Mouse (Mus musculus): ENCODE data around the gene Defb21. TPM values are rescaled to one million over a fixed set of nuclear protein-coding genes. Genes with fewer than 3 reads are reported as not detected.

Defb21 gene
- polyA plus RNA-seq, 1 experiment from 2014 or later = not detected

GRCm38 (mm10) chr2:152615563-152615962, 43.0 kb downstream of the Defb21 start:
- H3K36me3 ChIP-seq = no peaks in the 10 kb centered on the region
- H3K27me3 ChIP-seq = peaks cover 3% of the 10 kb centered on the region; the same call in 1 of the 2 replicates
- no peaks in the 10 kb centered on the region for H3K9me3 ChIP-seq
- H3K4me3 ChIP-seq = no peak overlapping the region
- WGBS = 6% methylated on average over 7 of the region's 7 CpGs
- H3K4me1 ChIP-seq (replicated peaks) = no peaks in the 10 kb centered on the region
- H3K9ac ChIP-seq = no peak overlapping the region
- H3K27ac ChIP-seq = no peak overlapping the region
- H3K4me2 ChIP-seq = no peak overlapping the region
- no peak for ATAC-seq (ENCODE audit: low FRiP score)

GRCm38 (mm10) chr2:152616470-152616869, 43.9 kb downstream of the Defb21 start:
- Histone ChIP-seq H3K4me3 (no peak overlapping the region), H3K9ac (no peak overlapping the region), H3K27me3 (peaks cover 3% of the 10 kb centered on the region; the same call in 1 of the 2 replicates), H3K4me2 (no peak overlapping the region), H3K36me3 (no peaks in the 10 kb centered on the region), H3K4me1 (replicated peaks) (no peaks in the 10 kb centered on the region), H3K27ac (no peak overlapping the region), H3K9me3 (no peaks in the 10 kb centered on the region)
- 87% methylated on average over 6 of the region's 6 CpGs for WGBS
- no peak for ATAC-seq (ENCODE audit: low FRiP score)

- H3K27ac ChIP-seq = no peak overlapping the region
- H3K27me3 ChIP-seq = peaks cover 3% of the 10 kb centered on the region; the same call in 1 of the 2 replicates
- H3K36me3 ChIP-seq = no peaks in the 10 kb centered on the region
- H3K9ac ChIP-seq = no peak overlapping the region
- WGBS = 59% methylated on average over 5 of the region's 5 CpGs
- no peaks in the 10 kb centered on the region for H3K9me3 ChIP-seq
- no peak overlapping the region for H3K4me3 ChIP-seq
- H3K4me1 ChIP-seq (replicated peaks) = no peaks in the 10 kb centered on the region
- ATAC-seq (ENCODE audit: low FRiP score) = no peak
- H3K4me2 ChIP-seq = no peak overlapping the region
Measured at GRCm38 (mm10) chr2:152617374-152617773, 44.8 kb downstream of the Defb21 start.

GRCm38 (mm10) chr2:152620367-152621134, 48.0 kb downstream of the Defb21 start:
- 75% methylated on average over 9 of the region's 9 CpGs for WGBS
- H3K27ac ChIP-seq = no peak overlapping the region

GRCm38 (mm10) chr2:152622151-152622550, 49.6 kb downstream of the Defb21 start:
- 88% methylated on average over 13 of the region's 13 CpGs for WGBS
- Histone ChIP-seq H3K4me2 (no peak overlapping the region), H3K9ac (no peak overlapping the region), H3K4me1 (replicated peaks) (peaks cover 13% of the 10 kb centered on the region), H3K36me3 (no peaks in the 10 kb centered on the region), H3K9me3 (no peaks in the 10 kb centered on the region), H3K27me3 (peaks cover 30% of the 10 kb centered on the region), H3K27ac (no peak overlapping the region), H3K4me3 (no peak overlapping the region)
- ATAC-seq (ENCODE audit: low FRiP score) = no peak

More at GRCm38 (mm10) chr2:152620367-152621134, 48.0 kb downstream of the Defb21 start:
- no peak for ATAC-seq (ENCODE audit: low FRiP score)
- H3K4me2 ChIP-seq = no peak overlapping the region
- no peaks in the 10 kb centered on the region for H3K9me3 ChIP-seq
- H3K36me3 ChIP-seq = no peaks in the 10 kb centered on the region
- H3K4me3 ChIP-seq = no peak overlapping the region
- peaks cover 14% of the 10 kb centered on the region for H3K27me3 ChIP-seq
- peaks cover 5% of the 10 kb centered on the region for H3K4me1 ChIP-seq (replicated peaks)
- H3K9ac ChIP-seq = no peak overlapping the region; the same call in 1 of the 2 replicates

- H3K4me2 ChIP-seq = no peak within 1 kb of the TSS
- H3K27me3 ChIP-seq = peaks cover 38% of the 10 kb centered on the region
- H3K4me1 ChIP-seq (replicated peaks) = peaks cover 17% of the 10 kb centered on the region
- H3K9ac ChIP-seq = no peak within 1 kb of the TSS
- WGBS = 84% methylated on average over 7 of the region's 7 CpGs
- ATAC-seq (ENCODE audit: low FRiP score) = no peak
- no peak within 1 kb of the TSS for H3K4me3 ChIP-seq
- no peaks in the 10 kb centered on the region for H3K9me3 ChIP-seq
- H3K36me3 ChIP-seq = no peaks in the 10 kb centered on the region
- H3K27ac ChIP-seq = no peak within 1 kb of the TSS
Measured at GRCm38 (mm10) chr2:152622953-152623352, 50.4 kb downstream of the Defb21 start, which contains the start of gene Defb25. Gene Defb25 (minus strand): TSS chr2:152623053.

Other genes starting within 250 kb of the Defb21 start
- 97.5 and 98.9 TPM in 2 replicates for gene Rbck1, start 240.1 kb upstream of the Defb21 start, polyA plus RNA-seq (2015; fragmentation: Nextera tagmentation; extraction: Ambion mirVana)
- gene Trib3, start 228.7 kb upstream of the Defb21 start, polyA plus RNA-seq (2015; fragmentation: Nextera tagmentation; extraction: Ambion mirVana) = 0.97 and 1.5 TPM in 2 replicates
- 28.1 and 34.2 TPM in 2 replicates for gene Nrsn2, start 196.1 kb upstream of the Defb21 start, polyA plus RNA-seq (2015; fragmentation: Nextera tagmentation; extraction: Ambion mirVana)
- 16.4 and 16.9 TPM in 2 replicates for gene Sox12, start 174.7 kb upstream of the Defb21 start, polyA plus RNA-seq (2015; fragmentation: Nextera tagmentation; extraction: Ambion mirVana)
- 20.1 and 21.5 TPM in 2 replicates for gene Zcchc3, start 157.7 kb upstream of the Defb21 start, polyA plus RNA-seq (2015; fragmentation: Nextera tagmentation; extraction: Ambion mirVana)
- gene 6820408C15Rik, start 157.2 kb upstream of the Defb21 start, polyA plus RNA-seq (2015; fragmentation: Nextera tagmentation; extraction: Ambion mirVana) = 1.9 and 3.9 TPM in 2 replicates
- not detected in 2 replicates for gene Defb23, start 108.1 kb upstream of the Defb21 start, polyA plus RNA-seq (2015; fragmentation: Nextera tagmentation; extraction: Ambion mirVana)
- gene Defb20, start 95.7 kb upstream of the Defb21 start, polyA plus RNA-seq (2015; fragmentation: Nextera tagmentation; extraction: Ambion mirVana) = not detected in 2 replicates
- gene Defb22, start 82.6 kb upstream of the Defb21 start, polyA plus RNA-seq (2015; fragmentation: Nextera tagmentation; extraction: Ambion mirVana) = not detected in 2 replicates
- gene Defb26, start 61.1 kb upstream of the Defb21 start, polyA plus RNA-seq (2015; fragmentation: Nextera tagmentation; extraction: Ambion mirVana) = not detected in 2 replicates
- gene Defb28, start 54.5 kb upstream of the Defb21 start, polyA plus RNA-seq (2015; fragmentation: Nextera tagmentation; extraction: Ambion mirVana) = not detected in 2 replicates
- gene Defb29, start 32.6 kb upstream of the Defb21 start, polyA plus RNA-seq (2015; fragmentation: Nextera tagmentation; extraction: Ambion mirVana) = not detected in 2 replicates
- not detected in 2 replicates for gene Gm17416, start 3.4 kb upstream of the Defb21 start, polyA plus RNA-seq (2015; fragmentation: Nextera tagmentation; extraction: Ambion mirVana)
- gene Defb19, start 7.6 kb downstream of the Defb21 start, polyA plus RNA-seq (2015; fragmentation: Nextera tagmentation; extraction: Ambion mirVana) = not detected in 2 replicates
- gene Defb45, start 26.7 kb downstream of the Defb21 start, polyA plus RNA-seq (2015; fragmentation: Nextera tagmentation; extraction: Ambion mirVana) = not detected in 2 replicates
- not detected in 2 replicates for gene Defb36, start 31.6 kb downstream of the Defb21 start, polyA plus RNA-seq (2015; fragmentation: Nextera tagmentation; extraction: Ambion mirVana)
- not detected in 2 replicates for gene Defb25, start 50.3 kb downstream of the Defb21 start, polyA plus RNA-seq (2015; fragmentation: Nextera tagmentation; extraction: Ambion mirVana)
- 0.30 and 0.57 TPM in 2 replicates for gene Rem1, start 54.2 kb downstream of the Defb21 start, polyA plus RNA-seq (2015; fragmentation: Nextera tagmentation; extraction: Ambion mirVana)
- 168 and 169 TPM in 2 replicates for gene H13, start 96.7 kb downstream of the Defb21 start, polyA plus RNA-seq (2015; fragmentation: Nextera tagmentation; extraction: Ambion mirVana)
- gene Mcts2, start 114.3 kb downstream of the Defb21 start, polyA plus RNA-seq (2015; fragmentation: Nextera tagmentation; extraction: Ambion mirVana) = 39.4 and 47.2 TPM in 2 replicates
- 68.7 and 87.0 TPM in 2 replicates for gene Id1, start 163.5 kb downstream of the Defb21 start, polyA plus RNA-seq (2015; fragmentation: Nextera tagmentation; extraction: Ambion mirVana)
- gene Cox4i2, start 181.4 kb downstream of the Defb21 start, polyA plus RNA-seq (2015; fragmentation: Nextera tagmentation; extraction: Ambion mirVana) = 4.6 and 5.4 TPM in 2 replicates

Measured in hindbrain, embryonic 13.5 days (tissue).